Mouse (Mus musculus) olfactory bulb, adult 2 months (tissue): ENCODE results near the gene Gm9049. TPM values are rescaled to one million over a fixed set of nuclear protein-coding genes. Genes with fewer than 3 reads are reported as not detected.
"Not testable (repeated sequence)": the region's sequence is repeated elsewhere in the genome, so short reads cannot be mapped to it uniquely, and the experiment has no call there.

Experiments used
- H3K27ac ChIP-seq: fragments of 200-500 bp; 2 replicates; pipeline ENCODE4 v1.5.1; 2012; ENCODE audit warnings: low read depth, low read length; ENCODE audit not compliant: insufficient read depth
- H3K4me1 ChIP-seq: fragments of 200-500 bp; 2 replicates; pipeline ENCODE4 v1.6.1; 2012; ENCODE audit warnings: low read length; ENCODE audit not compliant: control insufficient read depth, insufficient read depth
- H3K4me3 ChIP-seq: fragments of 200-500 bp; 2 replicates; pipeline ENCODE4 v1.5.1; 2012; ENCODE audit warnings: mild to moderate bottlenecking, low read depth, low read length, moderate library complexity; ENCODE audit not compliant: insufficient read depth
- CTCF ChIP-seq: fragments of 200-500 bp; IDR thresholded peaks from 2 replicates; pipeline ENCODE4 v1.5.1; 2012; ENCODE audit warnings: low read depth, mild to moderate bottlenecking, low read length, moderate library complexity; ENCODE audit not compliant: insufficient read depth
- POLR2A ChIP-seq: fragments of 200-500 bp; IDR thresholded peaks from 2 replicates; pipeline ENCODE4 v1.6.1; 2012; ENCODE audit warnings: mild to moderate bottlenecking, low read depth, low read length, moderate library complexity; ENCODE audit not compliant: insufficient read depth
- WGBS: fragments of 180-500 bp; shearing (Covaris S2); methylation state at CpG from one replicate; pipeline ENCODE4 v1.1.7; 2018; 5-methylcytosine and 5-hydroxymethylcytosine counted together
- polyA plus RNA-seq: library from polyadenylated mRNA; stranded (reverse); fragments of >200 nt; gene quantifications from 2 replicates; pipeline ENCODE4 v1.2.4, GENCODE M21; 2012; ENCODE audit warnings: low replicate concordance; ENCODE audit not compliant: missing spikeins, insufficient read depth, insufficient read length

Gm9049 gene
- polyA plus RNA-seq, result not detected in 2 replicates

GRCm38 (mm10) chr10:118354005-118354404, at the start of gene Gm9049:
Gene Gm9049, minus strand, starts transcription at chr10:118354105.
- H3K27ac ChIP-seq, H3K4me3 ChIP-seq, H3K4me1 ChIP-seq: not testable (repeated sequence)
- 90% methylated on average over 1 of the region's 11 CpGs for WGBS

- TF ChIP-seq CTCF (no peak), POLR2A (no peak)
- Histone ChIP-seq H3K4me3 (peak overlapping the region; percentile 14; the same call in 1 of the 2 replicates), H3K27ac (no peak overlapping the region), H3K4me1 (no peaks in the 10 kb centered on the region; the same call in 1 of the 2 replicates)
- WGBS, result 26% methylated on average over 16 of the region's 16 CpGs
Observed at GRCm38 (mm10) chr10:118399917-118400316, 46.0 kb upstream of the Gm9049 start.

GRCm38 (mm10) chr10:118370443-118370842, 16.5 kb upstream of the Gm9049 start:
- WGBS, result 1% methylated on average over 10 of the region's 10 CpGs
- Histone ChIP-seq H3K27ac (no peak overlapping the region), H3K4me3 (no peak overlapping the region), H3K4me1 (no peaks in the 10 kb centered on the region)
- TF ChIP-seq POLR2A, result no peak
- no peak for TF ChIP-seq CTCF

- TF ChIP-seq POLR2A (no peak), CTCF (no peak)
- Histone ChIP-seq H3K4me1 (no peaks in the 10 kb centered on the region), H3K27ac (no peak overlapping the region), H3K4me3 (no peak overlapping the region)
- WGBS, result 94% methylated on average over 9 of the region's 9 CpGs
Observed at GRCm38 (mm10) chr10:118369518-118369917, 15.6 kb upstream of the Gm9049 start.

- H3K27ac ChIP-seq, H3K4me3 ChIP-seq, H3K4me1 ChIP-seq: not testable (repeated sequence)
- 89% methylated on average over 1 of the region's 14 CpGs for WGBS
Observed at GRCm38 (mm10) chr10:118348579-118348978, 5.3 kb downstream of the Gm9049 start, which contains the start of gene Gm9048. Gene Gm9048, minus strand, starts transcription at chr10:118348679.

- no CpG with 5 or more reads among the region's 14 CpGs for WGBS
- not testable (repeated sequence) for H3K4me3 ChIP-seq, H3K27ac ChIP-seq, H3K4me1 ChIP-seq
Observed at GRCm38 (mm10) chr10:118343155-118343554, 10.8 kb downstream of the Gm9049 start, which contains the start of gene Gm9046. Gene Gm9046, minus strand, starts transcription at chr10:118343255.

- not testable (repeated sequence) for H3K4me3 ChIP-seq, H3K4me1 ChIP-seq, H3K27ac ChIP-seq
- no CpG with 5 or more reads among the region's 14 CpGs for WGBS
Observed at GRCm38 (mm10) chr10:118337731-118338130, 16.2 kb downstream of the Gm9049 start, which contains the start of gene Gm9045. Gene Gm9045, minus strand, starts transcription at chr10:118337831.

GRCm38 (mm10) chr10:118332308-118332707, 21.6 kb downstream of the Gm9049 start, which contains the start of gene Gm9044:
Gene Gm9044, minus strand, starts transcription at chr10:118332408.
- not testable (repeated sequence) for H3K27ac ChIP-seq, H3K4me3 ChIP-seq, H3K4me1 ChIP-seq
- WGBS, result no CpG with 5 or more reads among the region's 14 CpGs

- not testable (repeated sequence) for H3K4me3 ChIP-seq, H3K27ac ChIP-seq, H3K4me1 ChIP-seq
- WGBS, result no CpG with 5 or more reads among the region's 11 CpGs
Observed at GRCm38 (mm10) chr10:118326869-118327268, 27.0 kb downstream of the Gm9049 start, which contains the start of gene Gm9040. Gene Gm9040, minus strand, starts transcription at chr10:118326969.

GRCm38 (mm10) chr10:118319024-118319423, 34.9 kb downstream of the Gm9049 start:
- no peak for TF ChIP-seq POLR2A
- TF ChIP-seq CTCF, result no peak
- H3K4me1 ChIP-seq, result no peaks in the 10 kb centered on the region
- no peak overlapping the region for H3K4me3 ChIP-seq
- 80% methylated on average over 8 of the region's 8 CpGs for WGBS
- H3K27ac ChIP-seq, result no peak overlapping the region

GRCm38 (mm10) chr10:118302133-118302532, 51.8 kb downstream of the Gm9049 start:
- WGBS, result 52% methylated on average over 2 of the region's 2 CpGs
- H3K4me1 ChIP-seq, H3K27ac ChIP-seq, H3K4me3 ChIP-seq: not testable (repeated sequence)

Other genes starting within 250 kb of the Gm9049 start
- gene Mdm1, start 212.3 kb downstream of the Gm9049 start, polyA plus RNA-seq, result not detected in 2 replicates
- not detected in 2 replicates for gene Il22, start 149.2 kb downstream of the Gm9049 start, polyA plus RNA-seq
- not detected in 2 replicates for gene Gm32717, start 113.3 kb downstream of the Gm9049 start, polyA plus RNA-seq
- not detected in 2 replicates for gene Gm32802, start 95.4 kb downstream of the Gm9049 start, polyA plus RNA-seq
- not detected in 2 replicates for gene Iltifb, start 59.1 kb downstream of the Gm9049 start, polyA plus RNA-seq
- gene Gm9040, start 27.1 kb downstream of the Gm9049 start, polyA plus RNA-seq, result not detected in 2 replicates
- gene Gm9044, start 21.7 kb downstream of the Gm9049 start, polyA plus RNA-seq, result not detected in 2 replicates
- not detected in 2 replicates for gene Gm9045, start 16.3 kb downstream of the Gm9049 start, polyA plus RNA-seq
- gene Gm9046, start 10.8 kb downstream of the Gm9049 start, polyA plus RNA-seq, result not detected in 2 replicates
- gene Gm9048, start 5.4 kb downstream of the Gm9049 start, polyA plus RNA-seq, result not detected in 2 replicates
- not detected in 2 replicates for gene Ifng, start 86.9 kb upstream of the Gm9049 start, polyA plus RNA-seq